Mouse (Mus musculus) heart, postnatal 0 days (tissue): ENCODE measurements around the gene Hmga1. TPM values are rescaled to one million over a fixed set of nuclear protein-coding genes. Genes with fewer than 3 reads are reported as not detected.
A peak's percentile ranks its signal among the peaks of the same experiment; 100 is the strongest.

Experiments
- ATAC-seq: fragments of 200-750 bp; cut with Nextera tagmentation; 2 replicates; pipeline ENCODE4 v1.8.0; 2017; ENCODE audit warnings: low read depth, moderate number of reproducible peaks, moderate library complexity; ENCODE audit not compliant: insufficient read depth
- DNase-seq: peaks from one replicate; pipeline ENCODE4 v3.0.0-alpha.2; 2016; ENCODE audit warnings: low spot score
- H3K27ac ChIP-seq: fragments of 300-500 bp; sonication (generic); 2 replicates; pipeline ENCODE4 v1.5.1; 2014; ENCODE audit warnings: low read depth, mild to moderate bottlenecking
- H3K27me3 ChIP-seq: fragments of 300-500 bp; sonication (generic); 2 replicates; pipeline ENCODE4 v1.6.1; 2014; ENCODE audit warnings: low read length, mixed read lengths; ENCODE audit not compliant: control insufficient read depth, insufficient read depth
- H3K36me3 ChIP-seq: fragments of 300-500 bp; sonication (generic); replicated peaks from 2 replicates; pipeline ENCODE4 v1.6.1; 2014; ENCODE audit warnings: low read length, mixed read lengths; ENCODE audit not compliant: control insufficient read depth, insufficient read depth
- H3K4me1 ChIP-seq: fragments of 300-500 bp; sonication (generic); 2 replicates; pipeline ENCODE4 v1.6.1; 2014; ENCODE audit warnings: antibody characterized with exemption; ENCODE audit not compliant: control insufficient read depth, insufficient read depth
- H3K4me2 ChIP-seq: fragments of 300-500 bp; sonication (generic); 2 replicates; pipeline ENCODE4 v1.6.1; 2014; ENCODE audit warnings: low read depth, mild to moderate bottlenecking, low read length, moderate library complexity
- H3K4me3 ChIP-seq: fragments of 300-500 bp; sonication (generic); 2 replicates; pipeline ENCODE4 v1.5.1; 2014; ENCODE audit warnings: low read depth, low read length
- H3K9ac ChIP-seq: fragments of 300-500 bp; sonication (generic); replicated peaks from 2 replicates; pipeline ENCODE4 v1.6.1; 2014; ENCODE audit warnings: low read depth, low read length, mixed read lengths
- H3K9me3 ChIP-seq: fragments of 300-500 bp; sonication (generic); replicated peaks from 2 replicates; pipeline ENCODE4 v1.6.1; 2016; ENCODE audit warnings: low read length; ENCODE audit not compliant: control insufficient read depth
- CTCF ChIP-seq: IDR thresholded peaks from 2 replicates; pipeline ENCODE4 v1.5.1; 2016; ENCODE audit warnings: antibody characterized with exemption, control low read depth, low read depth
- EP300 ChIP-seq: IDR thresholded peaks from 2 replicates; pipeline ENCODE4 v1.6.1; 2016; ENCODE audit warnings: antibody characterized with exemption, low read depth
- WGBS: fragments of 180-500 bp; shearing (Covaris S2); extraction: QIAGEN DNeasy Blood & Tissue Kit; methylation state at CpG from one replicate; pipeline ENCODE4 v1.1.7; 2014; 5-methylcytosine and 5-hydroxymethylcytosine counted together
- polyA plus RNA-seq: library from polyadenylated mRNA; unstranded; fragments of >200 nt; fragmentation: Nextera tagmentation; extraction: Ambion mirVana; gene quantifications from 2 replicates; pipeline ENCODE4 v1.2.1, GENCODE M21; 2015
- total RNA-seq: library from RNA; depleted of rRNA; stranded (reverse); fragments of >200 nt; gene quantifications from 2 replicates; pipeline ENCODE4 v1.2.3, GENCODE M21; 2014; ENCODE audit warnings: low replicate concordance; rRNA removed

The Hmga1 gene
- total RNA-seq = 108 TPM in 2 replicates
- polyA plus RNA-seq = 56.7 and 59.7 TPM in 2 replicates

GRCm38 (mm10) chr17:27556315-27557011 lies at the start of gene Hmga1:
TSS of gene Hmga1 (plus strand) at chr17:27556497.
- Histone ChIP-seq H3K27ac (peak within 1 kb of the TSS; percentile 86), H3K27me3 (no peaks in the 10 kb centered on the region), H3K9me3 (no peaks in the 10 kb centered on the region), H3K9ac (peak within 1 kb of the TSS; percentile 83), H3K36me3 (no peaks in the 10 kb centered on the region), H3K4me1 (peaks cover 20% of the 10 kb centered on the region), H3K4me3 (peak within 1 kb of the TSS; percentile 81), H3K4me2 (peak within 1 kb of the TSS; percentile 96)
- WGBS = under 1% methylated on average over 79 of the region's 79 CpGs
- ATAC-seq (peak; percentile 82), DNase-seq (peak; percentile 79)
- TF ChIP-seq EP300 (0 out of 2 replicates have a peak, but pooled peaks have one; percentile 27), CTCF (no peak)

- no peaks in the 10 kb centered on the region for H3K9me3 ChIP-seq
- no peak for TF ChIP-seq EP300
- TF ChIP-seq CTCF = no peak
- 72% methylated on average over 7 of the region's 7 CpGs for WGBS
- H3K36me3 ChIP-seq = no peaks in the 10 kb centered on the region
- H3K27ac ChIP-seq = no peak overlapping the region
- no peak overlapping the region for H3K4me2 ChIP-seq
- peaks cover 94% of the 10 kb centered on the region for H3K27me3 ChIP-seq
- ATAC-seq (no peak), DNase-seq (no peak)
- no peak overlapping the region for H3K9ac ChIP-seq
- no peaks in the 10 kb centered on the region for H3K4me1 ChIP-seq
- no peak overlapping the region for H3K4me3 ChIP-seq
These were observed 49.3 kb upstream of the Hmga1 start for GRCm38 (mm10) chr17:27506871-27507590.

- no peak overlapping the region for H3K9ac ChIP-seq
- H3K4me3 ChIP-seq = no peak overlapping the region
- WGBS = 74% methylated on average over 7 of the region's 7 CpGs
- no peak overlapping the region for H3K4me2 ChIP-seq
- H3K27me3 ChIP-seq = peaks cover 94% of the 10 kb centered on the region
- peaks cover 2% of the 10 kb centered on the region; the same call in 1 of the 2 replicates for H3K4me1 ChIP-seq
- DNase-seq (no peak), ATAC-seq (no peak)
- no peaks in the 10 kb centered on the region for H3K9me3 ChIP-seq
- no peak overlapping the region for H3K27ac ChIP-seq
- no peaks in the 10 kb centered on the region for H3K36me3 ChIP-seq
- TF ChIP-seq EP300 (no peak), CTCF (no peak)
These were observed 48.7 kb upstream of the Hmga1 start for GRCm38 (mm10) chr17:27507591-27507945.

GRCm38 (mm10) chr17:27508002-27508401 lies 48.3 kb upstream of the Hmga1 start:
- Histone ChIP-seq H3K4me2 (no peak overlapping the region), H3K4me3 (no peak overlapping the region), H3K27ac (no peak overlapping the region), H3K4me1 (peaks cover 4% of the 10 kb centered on the region; the same call in 1 of the 2 replicates), H3K27me3 (peaks cover 94% of the 10 kb centered on the region), H3K9me3 (no peaks in the 10 kb centered on the region), H3K36me3 (no peaks in the 10 kb centered on the region), H3K9ac (no peak overlapping the region)
- TF ChIP-seq EP300 (no peak), CTCF (no peak)
- 64% methylated on average over 12 of the region's 12 CpGs for WGBS
- DNase-seq (no peak), ATAC-seq (no peak)

DNA sequence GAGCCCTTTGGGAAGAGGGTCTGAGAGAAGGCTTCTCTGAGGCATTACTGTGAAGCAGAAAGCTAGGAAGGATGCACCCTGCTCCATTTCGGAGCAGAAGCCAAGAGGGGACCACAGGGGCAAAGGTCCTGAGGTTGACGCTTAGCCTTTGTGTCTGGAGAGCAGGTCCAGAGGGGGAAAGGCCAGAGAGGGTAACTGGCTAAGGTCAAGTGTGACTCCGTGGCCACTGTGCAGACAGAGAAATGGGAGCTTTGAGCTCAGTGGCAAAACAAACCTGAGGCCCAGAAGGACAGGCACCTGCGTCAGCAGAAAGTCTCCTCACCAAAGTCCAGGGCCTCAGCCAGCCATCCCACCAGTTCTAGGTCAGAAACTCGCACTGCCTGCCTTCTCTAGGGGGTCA lies 47.8 kb upstream of the Hmga1 start:
- H3K4me2 ChIP-seq = no peak overlapping the region
- 69% methylated on average over 5 of the region's 5 CpGs for WGBS
- H3K4me1 ChIP-seq = peaks cover 4% of the 10 kb centered on the region; the same call in 1 of the 2 replicates
- no peak overlapping the region for H3K4me3 ChIP-seq
- ATAC-seq = no peak
- no peak for DNase-seq
- H3K27me3 ChIP-seq = peaks cover 96% of the 10 kb centered on the region
- H3K36me3 ChIP-seq = no peaks in the 10 kb centered on the region
- TF ChIP-seq EP300 (no peak), CTCF (no peak)
- H3K27ac ChIP-seq = no peak overlapping the region
- H3K9ac ChIP-seq = no peak overlapping the region
- no peaks in the 10 kb centered on the region for H3K9me3 ChIP-seq
